Mouse (Mus musculus) embryonic facial prominence, embryonic 14.5 days (tissue): ENCODE measurements around the gene Ces1f. TPM values are rescaled to one million over a fixed set of nuclear protein-coding genes. Genes with fewer than 3 reads are reported as not detected.

Experiments used
- ATAC-seq: fragments of 200-750 bp; cut with Nextera tagmentation; 2 replicates; pipeline ENCODE4 v1.8.0; 2017; ENCODE audit warnings: low read depth, moderate number of reproducible peaks, moderate TSS enrichment
- DNase-seq: peaks from one replicate; pipeline ENCODE4 v3.0.0-alpha.2; 2015; ENCODE audit warnings: low spot score
- H3K27ac ChIP-seq: fragments of 300-500 bp; sonication (generic); replicated peaks from 2 replicates; pipeline ENCODE4 v1.5.1; 2014; ENCODE audit warnings: low read depth, mild to moderate bottlenecking, low read length, moderate library complexity
- H3K27me3 ChIP-seq: fragments of 300-500 bp; sonication (generic); replicated peaks from 2 replicates; pipeline ENCODE4 v1.6.1; 2014; ENCODE audit warnings: low read length; ENCODE audit not compliant: control insufficient read depth, insufficient read depth
- H3K36me3 ChIP-seq: fragments of 300-500 bp; sonication (generic); 2 replicates; pipeline ENCODE4 v1.6.1; 2014; ENCODE audit warnings: low read length, mixed read lengths; ENCODE audit not compliant: control insufficient read depth, insufficient read depth
- H3K4me1 ChIP-seq: fragments of 300-500 bp; sonication (generic); 2 replicates; pipeline ENCODE4 v1.6.1; 2014; ENCODE audit warnings: antibody characterized with exemption, low read length; ENCODE audit not compliant: control insufficient read depth, insufficient read depth
- H3K4me2 ChIP-seq: fragments of 300-500 bp; sonication (generic); 2 replicates; pipeline ENCODE4 v1.6.1; 2014; ENCODE audit warnings: low read depth, mild to moderate bottlenecking, low read length, moderate library complexity, mixed read lengths
- H3K4me3 ChIP-seq: fragments of 300-500 bp; sonication (generic); 2 replicates; pipeline ENCODE4 v1.5.1; 2014; ENCODE audit warnings: low read depth, mild to moderate bottlenecking, low read length
- H3K9ac ChIP-seq: fragments of 300-500 bp; sonication (generic); 2 replicates; pipeline ENCODE4 v1.6.1; 2014; ENCODE audit warnings: low read depth, mild to moderate bottlenecking, low read length, moderate library complexity, mixed read lengths
- H3K9me3 ChIP-seq: fragments of 300-500 bp; sonication (generic); 2 replicates; pipeline ENCODE4 v1.6.1; 2016; ENCODE audit warnings: low read length; ENCODE audit not compliant: control insufficient read depth
- WGBS: fragments of 180-500 bp; shearing (Covaris S2); extraction: QIAGEN DNeasy Blood & Tissue Kit; methylation state at CpG from one replicate; pipeline ENCODE4 v1.1.7; 2014; 5-methylcytosine and 5-hydroxymethylcytosine counted together
- polyA plus RNA-seq: library from polyadenylated mRNA; unstranded; fragments of >200 nt; fragmentation: Nextera tagmentation; extraction: Ambion mirVana; gene quantifications from 2 replicates; pipeline ENCODE4 v1.2.1, GENCODE M21; 2014

The Ces1f gene
- polyA plus RNA-seq, 1 experiment from 2014 or later: 0.11 TPM

- DNase-seq (no peak), ATAC-seq (no peak)
- no peaks in the 10 kb centered on the region for H3K4me1 ChIP-seq
- no peak overlapping the region for H3K27ac ChIP-seq
- 85% methylated on average over 4 of the region's 4 CpGs for WGBS
- no peaks in the 10 kb centered on the region for H3K9me3 ChIP-seq
- no peak overlapping the region for H3K9ac ChIP-seq
- no peaks in the 10 kb centered on the region for H3K27me3 ChIP-seq
- no peaks in the 10 kb centered on the region for H3K36me3 ChIP-seq
- no peak overlapping the region for H3K4me3 ChIP-seq
- H3K4me2 ChIP-seq: no peak overlapping the region
Observed at GRCm38 (mm10) chr8:93272686-93273085, 6.9 kb downstream of the Ces1f start.

- Histone ChIP-seq H3K4me1 (no peaks in the 10 kb centered on the region), H3K27ac (no peak overlapping the region), H3K36me3 (no peaks in the 10 kb centered on the region), H3K4me2 (no peak overlapping the region), H3K27me3 (no peaks in the 10 kb centered on the region), H3K4me3 (no peak overlapping the region), H3K9ac (no peak overlapping the region), H3K9me3 (no peaks in the 10 kb centered on the region)
- DNase-seq (no peak), ATAC-seq (no peak)
- 66% methylated on average over 2 of the region's 2 CpGs for WGBS
Observed at GRCm38 (mm10) chr8:93261436-93261835, 18.1 kb downstream of the Ces1f start.

GRCm38 (mm10) chr8:93252400-93252925 lies 27.1 kb downstream of the Ces1f start:
- Histone ChIP-seq H3K9ac (no peak overlapping the region), H3K4me3 (no peak overlapping the region), H3K9me3 (no peaks in the 10 kb centered on the region), H3K27me3 (no peaks in the 10 kb centered on the region), H3K4me1 (no peaks in the 10 kb centered on the region), H3K36me3 (no peaks in the 10 kb centered on the region), H3K4me2 (no peak overlapping the region), H3K27ac (no peak overlapping the region)
- DNase-seq (no peak), ATAC-seq (no peak)
- WGBS: 97% methylated on average over 1 of the region's 1 CpGs

GRCm38 (mm10) chr8:93246057-93246456 lies 33.5 kb downstream of the Ces1f start:
- no peaks in the 10 kb centered on the region for H3K9me3 ChIP-seq
- no peaks in the 10 kb centered on the region for H3K36me3 ChIP-seq
- ATAC-seq: no peak
- H3K27me3 ChIP-seq: no peaks in the 10 kb centered on the region
- no peaks in the 10 kb centered on the region for H3K4me1 ChIP-seq
- H3K9ac ChIP-seq: no peak overlapping the region
- no peak overlapping the region for H3K4me3 ChIP-seq
- H3K4me2 ChIP-seq: no peak overlapping the region
- no peak for DNase-seq
- WGBS: 88% methylated on average over 2 of the region's 2 CpGs
- H3K27ac ChIP-seq: no peak overlapping the region

GRCm38 (mm10) chr8:93239884-93240283 lies 39.7 kb downstream of the Ces1f start:
- H3K36me3 ChIP-seq: no peaks in the 10 kb centered on the region
- H3K4me1 ChIP-seq: no peaks in the 10 kb centered on the region
- no peak overlapping the region for H3K27ac ChIP-seq
- DNase-seq (no peak), ATAC-seq (no peak)
- no peaks in the 10 kb centered on the region for H3K27me3 ChIP-seq
- H3K9ac ChIP-seq: no peak overlapping the region
- H3K9me3 ChIP-seq: no peaks in the 10 kb centered on the region
- H3K4me3 ChIP-seq: no peak overlapping the region
- no peak overlapping the region for H3K4me2 ChIP-seq

- no peaks in the 10 kb centered on the region for H3K36me3 ChIP-seq
- no peak overlapping the region for H3K27ac ChIP-seq
- no peaks in the 10 kb centered on the region for H3K27me3 ChIP-seq
- H3K4me2 ChIP-seq: no peak overlapping the region
- DNase-seq: no peak
- no peak for ATAC-seq
- no peaks in the 10 kb centered on the region for H3K4me1 ChIP-seq
- H3K9ac ChIP-seq: no peak overlapping the region
- no peaks in the 10 kb centered on the region for H3K9me3 ChIP-seq
- WGBS: 94% methylated on average over 1 of the region's 1 CpGs
- H3K4me3 ChIP-seq: no peak overlapping the region
Observed at GRCm38 (mm10) chr8:93235681-93236080, 43.9 kb downstream of the Ces1f start.

- Histone ChIP-seq H3K9ac (no peak overlapping the region), H3K4me3 (no peak overlapping the region), H3K9me3 (no peaks in the 10 kb centered on the region), H3K36me3 (no peaks in the 10 kb centered on the region), H3K4me1 (no peaks in the 10 kb centered on the region), H3K4me2 (no peak overlapping the region), H3K27me3 (no peaks in the 10 kb centered on the region), H3K27ac (no peak overlapping the region)
- ATAC-seq: no peak
- 83% methylated on average over 1 of the region's 1 CpGs for WGBS
- DNase-seq: no peak
Observed at GRCm38 (mm10) chr8:93234706-93235105, 44.8 kb downstream of the Ces1f start.

GRCm38 (mm10) chr8:93234068-93234467 lies 45.5 kb downstream of the Ces1f start:
- H3K9me3 ChIP-seq: no peaks in the 10 kb centered on the region
- no peaks in the 10 kb centered on the region for H3K4me1 ChIP-seq
- H3K27me3 ChIP-seq: no peaks in the 10 kb centered on the region
- DNase-seq (no peak), ATAC-seq (no peak)
- 88% methylated on average over 6 of the region's 6 CpGs for WGBS
- H3K4me3 ChIP-seq: no peak overlapping the region
- no peak overlapping the region for H3K27ac ChIP-seq
- no peak overlapping the region for H3K4me2 ChIP-seq
- no peaks in the 10 kb centered on the region for H3K36me3 ChIP-seq
- H3K9ac ChIP-seq: no peak overlapping the region

- DNase-seq: peak; percentile 16
- H3K9me3 ChIP-seq: no peaks in the 10 kb centered on the region
Observed at GRCm38 (mm10) chr8:93229446-93229845, 50.1 kb downstream of the Ces1f start, which contains the start of gene Ces1e. TSS of gene Ces1e (minus strand) at chr8:93229619.

More at GRCm38 (mm10) chr8:93229446-93229845, 50.1 kb downstream of the Ces1f start, which contains the start of gene Ces1e:
- no peak within 1 kb of the TSS for H3K9ac ChIP-seq
- peak; percentile 22; the same call in 1 of the 2 replicates for ATAC-seq
- no peak within 1 kb of the TSS for H3K27ac ChIP-seq
- H3K27me3 ChIP-seq: no peaks in the 10 kb centered on the region
- no peaks in the 10 kb centered on the region for H3K36me3 ChIP-seq
- H3K4me3 ChIP-seq: no peak within 1 kb of the TSS
- no peaks in the 10 kb centered on the region for H3K4me1 ChIP-seq
- H3K4me2 ChIP-seq: no peak within 1 kb of the TSS
